Mouse (Mus musculus): ENCODE results near the gene Sf3b3. TPM values are rescaled to one million over a fixed set of nuclear protein-coding genes. Genes with fewer than 3 reads are reported as not detected.

Sf3b3 gene
- total RNA-seq, 2 experiments from 2014 or later: 68.1 to 68.6 TPM

DNA sequence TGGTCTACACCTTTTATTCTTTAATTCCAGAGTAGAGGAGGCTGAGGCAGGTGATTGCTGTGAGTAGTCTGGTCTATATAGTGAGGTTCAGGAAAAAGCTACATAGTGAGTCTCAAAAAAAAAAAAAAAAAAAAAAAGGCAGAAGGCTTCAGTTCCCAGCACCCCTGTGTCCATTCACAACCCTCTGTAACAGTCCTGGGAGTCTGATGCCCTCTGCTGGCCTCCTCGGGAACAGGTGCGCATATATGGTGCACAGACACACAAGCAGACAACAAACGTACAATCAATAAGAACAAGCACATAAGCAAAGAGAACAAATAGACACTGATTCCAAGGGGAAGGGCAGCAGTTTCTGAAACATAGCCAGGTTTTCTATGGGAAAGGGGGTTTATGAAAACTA, 70.3 kb downstream of the Sf3b3 start:
- no peak for DNase-seq (ENCODE audit: extremely low spot score in 1 of 2, low spot score in 1 of 2)

GRCm38 (mm10) chr8:110775721-110776120, 70.9 kb downstream of the Sf3b3 start:
- no peak for DNase-seq (ENCODE audit: extremely low spot score in 1 of 2, low spot score in 1 of 2)

DNA sequence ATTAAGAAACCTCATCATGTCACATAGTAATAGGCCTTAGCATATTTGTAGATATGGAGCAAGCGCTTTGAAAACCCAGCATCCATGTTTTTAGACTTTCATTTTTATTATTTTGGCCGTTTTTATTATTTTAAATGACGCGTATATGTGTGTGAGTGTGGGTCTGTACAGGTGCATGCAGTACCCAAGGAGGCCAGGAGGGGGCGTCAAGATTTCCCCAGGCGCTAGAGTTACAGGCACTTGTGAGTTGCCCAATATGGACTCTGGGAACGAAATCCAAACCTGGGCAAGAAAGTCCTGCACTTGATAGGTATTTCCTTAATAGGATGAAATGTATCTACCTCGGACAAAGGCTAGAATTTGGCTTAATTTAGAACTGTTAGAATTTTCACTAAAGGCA, 71.3 kb downstream of the Sf3b3 start:
- DNase-seq (ENCODE audit: extremely low spot score in 1 of 2, low spot score in 1 of 2): no peak

DNA sequence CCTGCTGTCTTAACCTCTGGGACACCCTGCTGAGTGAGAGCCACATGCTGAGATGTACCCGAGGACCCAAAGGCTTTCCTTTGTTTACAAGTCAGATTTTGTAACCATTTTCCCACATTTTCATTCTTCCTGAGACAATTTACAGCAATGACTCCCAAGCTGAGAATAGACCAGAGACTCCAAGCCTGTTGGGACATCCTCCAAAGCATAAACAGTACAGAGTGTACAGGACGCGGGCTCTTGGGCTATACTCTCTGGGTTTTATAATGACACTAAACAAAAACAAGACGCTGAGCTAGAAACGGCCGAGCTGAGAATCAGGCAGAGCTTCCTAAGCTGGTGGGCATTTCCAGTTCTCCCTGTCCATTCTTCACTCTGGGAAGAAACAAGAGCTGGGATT, 71.9 kb downstream of the Sf3b3 start:
- no peak for DNase-seq (ENCODE audit: extremely low spot score in 1 of 2, low spot score in 1 of 2)

- no peak for DNase-seq (ENCODE audit: extremely low spot score in 1 of 2, low spot score in 1 of 2)
Observed at GRCm38 (mm10) chr8:110774047-110774446, 72.5 kb downstream of the Sf3b3 start.

DNA sequence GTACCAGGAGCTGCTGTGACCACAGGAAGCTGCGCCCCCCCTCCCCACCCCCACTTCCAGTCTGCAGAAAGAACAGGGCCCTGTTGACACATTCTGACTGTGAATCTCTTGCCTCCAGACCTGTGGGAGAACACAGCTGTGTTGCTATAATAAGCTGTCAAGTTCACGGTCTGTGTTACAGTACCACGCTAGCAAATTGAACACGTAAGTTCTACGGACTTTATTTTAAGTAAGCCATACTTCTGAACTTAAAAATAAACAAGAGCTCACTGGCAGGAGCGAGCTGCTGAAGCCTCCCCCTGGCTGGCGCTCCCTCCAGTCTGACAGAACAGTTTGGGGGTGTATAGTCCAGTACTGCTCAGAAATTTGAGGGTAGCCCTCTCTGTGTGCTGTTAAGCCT, 74.1 kb downstream of the Sf3b3 start:
- DNase-seq (ENCODE audit: extremely low spot score in 1 of 2, low spot score in 1 of 2): no peak

DNA sequence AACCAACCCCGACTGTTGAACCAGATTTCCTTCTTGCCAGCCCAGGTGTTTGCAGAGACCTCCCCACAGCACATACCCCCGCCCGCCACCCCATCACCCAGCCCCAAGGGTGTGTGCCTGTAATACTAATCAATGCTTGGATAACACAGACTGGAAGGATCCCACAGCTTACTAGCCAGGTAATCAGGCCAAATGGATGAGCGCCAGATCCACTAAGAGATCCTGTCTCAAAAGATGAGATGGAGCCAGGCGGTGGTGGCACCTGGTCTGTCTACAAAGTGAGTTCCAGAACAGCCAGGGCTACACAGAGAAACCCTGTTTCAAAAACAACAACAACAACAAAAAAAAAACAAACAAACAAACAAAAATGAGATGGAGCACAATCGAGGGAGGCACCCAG, 79.3 kb downstream of the Sf3b3 start:
- DNase-seq (ENCODE audit: extremely low spot score in 1 of 2, low spot score in 1 of 2): no peak

- DNase-seq (ENCODE audit: extremely low spot score in 1 of 2, low spot score in 1 of 2): no peak
Observed at GRCm38 (mm10) chr8:110764671-110765070, 81.9 kb downstream of the Sf3b3 start.

- no peak for DNase-seq (ENCODE audit: extremely low spot score in 1 of 2, low spot score in 1 of 2)
Observed at GRCm38 (mm10) chr8:110761988-110762387, 84.6 kb downstream of the Sf3b3 start.

DNA sequence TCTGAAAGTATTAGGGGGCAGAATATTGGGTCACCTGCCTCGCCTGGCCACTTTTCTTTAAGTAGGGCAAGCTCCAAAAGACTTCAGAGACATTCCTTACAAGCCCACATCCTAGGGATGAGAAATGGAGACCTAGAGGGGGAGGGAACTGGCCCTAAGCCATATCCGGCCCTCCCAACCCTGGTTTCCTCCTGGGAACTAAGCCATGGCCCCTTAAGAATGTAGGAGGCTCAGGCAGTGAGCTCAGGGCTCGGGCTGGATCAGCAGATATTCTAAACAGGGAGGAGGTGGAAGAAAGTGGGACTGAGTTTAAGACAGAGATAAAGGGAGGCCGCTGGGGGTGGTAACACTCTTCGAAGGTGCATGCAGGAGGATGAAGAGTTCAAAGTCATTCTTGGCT, 85.4 kb downstream of the Sf3b3 start:
- no peak for DNase-seq (ENCODE audit: extremely low spot score in 1 of 2, low spot score in 1 of 2)

DNA sequence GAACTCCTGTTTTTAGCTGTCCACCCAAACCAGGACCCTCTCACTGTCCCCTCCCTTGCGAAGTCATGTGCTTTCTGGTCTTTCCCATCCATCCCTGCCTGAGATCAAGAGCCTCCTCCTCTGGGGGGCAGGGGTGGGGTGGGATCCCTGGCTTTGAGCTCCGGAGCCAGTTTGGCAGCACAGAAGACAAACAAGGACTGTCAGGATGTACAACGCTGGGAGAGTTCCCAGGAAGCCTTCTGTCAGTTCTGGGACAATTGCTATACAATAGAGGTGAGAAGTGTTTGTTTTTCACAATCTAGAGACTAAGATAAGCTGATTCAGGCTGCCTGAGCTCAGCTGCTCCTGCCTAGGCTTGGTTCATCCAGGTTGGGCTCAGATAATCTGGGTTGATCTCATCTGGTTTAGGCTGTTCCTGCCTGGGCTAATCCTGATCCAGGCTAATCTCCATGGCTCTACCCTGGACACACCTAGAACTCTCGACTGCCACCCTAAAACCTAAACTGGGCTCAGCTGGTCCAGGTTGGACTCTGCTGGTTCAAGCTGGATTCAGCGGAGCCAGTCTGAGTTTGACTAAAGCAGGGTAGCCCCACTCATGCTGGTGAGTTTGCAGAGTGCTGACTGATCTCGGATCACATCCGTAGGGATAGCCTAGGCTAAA, 86.2 kb downstream of the Sf3b3 start:
- no peak for DNase-seq (ENCODE audit: extremely low spot score in 1 of 2, low spot score in 1 of 2)

Other genes with a start within 250 kb of the Sf3b3 start
- 10 to 100 TPM; 23.7 to 24.5 TPM for gene Vac14, start 228.2 kb downstream of the Sf3b3 start, total RNA-seq (2021)
- 100 to 1,000 TPM; 206 to 252 TPM for gene Mtss1l, start 125.3 kb downstream of the Sf3b3 start, total RNA-seq (2021)
- 10 to 100 TPM; 77.1 to 79.3 TPM for gene Il34, start 40.9 kb downstream of the Sf3b3 start, total RNA-seq (2021)
- gene Cog4, start 187 bp downstream of the Sf3b3 start, total RNA-seq (2021): 10 to 100 TPM; 61.1 to 64.0 TPM
- 10 to 100 TPM; 20.9 to 23.1 TPM for gene Fuk, start 55.7 kb upstream of the Sf3b3 start, total RNA-seq (2021)
- gene St3gal2, start 73.1 kb upstream of the Sf3b3 start, total RNA-seq (2021): 100 to 1,000 TPM in 1 of 2 experiments, 10 to 100 TPM in 1; 95.8 to 101 TPM
- 10 to 100 TPM; 26.4 to 32.6 TPM for gene Ddx19a, start 151.0 kb upstream of the Sf3b3 start, total RNA-seq (2021)
- gene Ddx19b, start 185.0 kb upstream of the Sf3b3 start, total RNA-seq (2021): 10 to 100 TPM; 20.4 to 22.2 TPM
- gene Aars, start 186.4 kb upstream of the Sf3b3 start, total RNA-seq (2021): 10 to 100 TPM; 79.5 to 85.2 TPM
- not detected for gene Exosc6, start 209.6 kb upstream of the Sf3b3 start, total RNA-seq (2021)
- gene Clec18a, start 245.6 kb upstream of the Sf3b3 start, total RNA-seq (2021): 1 to 10 TPM; 1.5 to 1.8 TPM
- gene Pdpr, start 247.8 kb upstream of the Sf3b3 start, total RNA-seq (2021): 10 to 100 TPM; 27.2 to 31.4 TPM

All from layer of hippocampus, postnatal 25 days (tissue).